Mouse (Mus musculus): Measurements from ENCODE around the gene Uvrag. TPM values are rescaled to one million over a fixed set of nuclear protein-coding genes. Genes with fewer than 3 reads are reported as not detected.

Uvrag gene
- polyA plus RNA-seq (2015; fragmentation: Nextera tagmentation; extraction: Ambion mirVana), result 14.4 and 14.8 TPM in 2 replicates

DNA sequence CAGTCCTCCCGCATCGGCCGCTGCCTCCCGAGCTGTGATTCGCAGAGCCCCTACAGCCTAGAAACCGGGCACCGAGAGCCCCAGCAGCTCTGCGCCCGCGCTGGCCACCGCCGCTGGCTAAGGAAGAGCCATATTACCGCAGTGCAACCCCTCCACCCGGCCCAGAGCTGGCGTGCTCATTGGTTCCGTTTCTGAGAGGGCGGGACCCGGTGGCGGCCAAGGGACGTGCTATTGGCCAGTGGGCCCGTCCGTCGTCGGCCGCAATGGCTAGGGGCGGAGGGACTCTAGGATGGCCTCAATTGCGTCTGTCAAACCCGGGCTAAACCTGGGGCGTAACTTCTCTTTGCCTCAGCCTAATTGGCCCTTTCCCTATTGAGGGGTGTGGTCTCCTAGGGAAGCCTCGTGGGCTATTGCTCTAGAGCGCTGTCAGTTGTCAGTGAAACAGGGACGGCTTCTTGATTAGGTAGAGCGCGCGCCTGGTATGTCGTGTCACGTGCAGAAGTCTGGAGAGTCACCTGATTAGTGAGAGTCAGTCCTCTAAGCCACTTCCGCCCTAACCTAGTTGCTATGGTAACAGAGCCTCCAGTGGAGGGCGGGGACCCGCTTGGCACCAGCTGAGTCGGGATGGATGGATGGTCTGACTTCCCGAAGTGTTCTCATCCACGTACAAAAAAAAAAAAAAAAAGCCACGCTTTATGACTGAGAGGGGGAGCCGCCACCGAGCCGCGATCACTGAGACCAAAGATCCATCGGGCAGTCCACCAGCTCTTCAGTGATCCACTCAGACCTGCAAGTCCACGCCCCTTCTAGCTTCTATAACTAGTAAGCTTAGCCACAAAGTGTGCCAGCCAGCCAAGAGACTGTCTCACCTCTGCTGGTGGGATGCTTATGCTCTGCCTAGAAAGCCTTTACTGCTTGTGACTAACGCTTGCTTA, at the start of gene Uvrag:
TSS of gene Uvrag (minus strand) at position 158 of the 935 bp plus-strand sequence.
- H3K27ac ChIP-seq (ENCODE audit: low read length), result peak within 1 kb of the TSS; percentile 91
- H3K4me3 ChIP-seq (replicated peaks; ENCODE audit: low read length), result peak within 1 kb of the TSS; percentile 65
- WGBS, result under 1% methylated on average over 51 of the region's 51 CpGs
- peak within 1 kb of the TSS; percentile 88 for H3K9ac ChIP-seq (ENCODE audit: low read length)
- peak; percentile 99 for ATAC-seq (ENCODE audit: insufficient read depth, low FRiP score)
- H3K9me3 ChIP-seq (replicated peaks; ENCODE audit: control insufficient read depth, low read length), result no peaks in the 10 kb centered on the region
- H3K36me3 ChIP-seq (ENCODE audit: control insufficient read depth, insufficient read depth, low read length), result no peaks in the 10 kb centered on the region
- H3K4me2 ChIP-seq (ENCODE audit: low read depth, low read length), result peak within 1 kb of the TSS; percentile 83
- H3K27me3 ChIP-seq (ENCODE audit: control insufficient read depth, insufficient read depth, low read length), result no peaks in the 10 kb centered on the region
- H3K4me1 ChIP-seq (ENCODE audit: control insufficient read depth, insufficient read depth, low read length), result peaks cover 11% of the 10 kb centered on the region

DNA sequence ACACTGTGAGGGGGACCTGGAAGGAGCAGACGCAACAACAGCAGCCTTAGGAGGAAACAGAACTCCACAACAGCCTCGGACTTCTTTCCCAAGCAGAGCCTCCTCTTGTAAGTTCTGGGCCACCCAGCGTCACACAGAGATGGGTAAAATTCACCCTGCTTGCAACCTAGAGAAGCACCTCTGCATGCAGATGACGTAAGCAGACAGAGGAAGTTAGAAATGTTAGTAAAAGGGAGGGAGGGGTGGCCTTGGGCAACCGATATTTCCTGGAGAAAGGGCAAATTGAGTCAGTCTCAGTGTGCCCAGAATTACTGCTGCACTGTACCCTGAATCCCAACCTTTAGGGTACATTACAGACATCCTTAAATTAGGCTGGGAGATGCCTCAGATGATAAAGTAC, 48.9 kb upstream of the Uvrag start:
- WGBS, result 71% methylated on average over 5 of the region's 5 CpGs
- H3K27me3 ChIP-seq (ENCODE audit: control insufficient read depth, insufficient read depth, low read length), result no peaks in the 10 kb centered on the region
- H3K4me2 ChIP-seq (ENCODE audit: low read depth, low read length), result no peak overlapping the region
- no peak overlapping the region for H3K9ac ChIP-seq (ENCODE audit: low read length)
- no peaks in the 10 kb centered on the region for H3K4me1 ChIP-seq (ENCODE audit: control insufficient read depth, insufficient read depth, low read length)
- H3K27ac ChIP-seq (ENCODE audit: low read length), result no peak overlapping the region
- H3K36me3 ChIP-seq (ENCODE audit: control insufficient read depth, insufficient read depth, low read length), result no peaks in the 10 kb centered on the region
- ATAC-seq (ENCODE audit: insufficient read depth, low FRiP score), result no peak
- H3K9me3 ChIP-seq (replicated peaks; ENCODE audit: control insufficient read depth, low read length), result no peaks in the 10 kb centered on the region
- H3K4me3 ChIP-seq (replicated peaks; ENCODE audit: low read length), result no peak overlapping the region

DNA sequence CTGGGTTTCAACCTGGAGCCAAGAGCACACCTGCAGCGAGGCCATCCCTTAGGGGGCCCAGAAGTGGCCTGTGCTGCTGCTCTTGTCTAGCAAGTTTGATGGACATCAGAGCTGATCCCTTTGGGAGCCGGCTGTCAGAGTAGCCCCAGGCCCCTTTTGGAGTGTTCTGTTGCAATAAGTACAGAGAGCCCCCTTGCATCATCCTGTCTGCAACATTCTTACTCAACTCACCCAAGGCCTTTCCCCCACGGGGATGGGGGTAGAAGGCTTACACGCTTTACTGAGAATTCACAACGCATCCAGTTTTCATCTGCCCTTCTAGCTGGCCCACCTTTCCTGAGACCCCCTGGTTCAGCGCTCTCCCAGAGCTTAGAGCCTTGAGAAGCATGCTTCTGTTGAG, 47.7 kb upstream of the Uvrag start:
- 81% methylated on average over 6 of the region's 6 CpGs for WGBS
- no peak for ATAC-seq (ENCODE audit: insufficient read depth, low FRiP score)
- Histone ChIP-seq H3K27me3 (ENCODE audit: control insufficient read depth, insufficient read depth, low read length) (no peaks in the 10 kb centered on the region), H3K4me1 (ENCODE audit: control insufficient read depth, insufficient read depth, low read length) (peaks cover 3% of the 10 kb centered on the region; the same call in 1 of the 2 replicates), H3K9ac (ENCODE audit: low read length) (no peak overlapping the region), H3K9me3 (replicated peaks; ENCODE audit: control insufficient read depth, low read length) (no peaks in the 10 kb centered on the region), H3K36me3 (ENCODE audit: control insufficient read depth, insufficient read depth, low read length) (no peaks in the 10 kb centered on the region), H3K4me3 (replicated peaks; ENCODE audit: low read length) (no peak overlapping the region), H3K4me2 (ENCODE audit: low read depth, low read length) (no peak overlapping the region), H3K27ac (ENCODE audit: low read length) (no peak overlapping the region)

- 74% methylated on average over 5 of the region's 5 CpGs for WGBS
- Histone ChIP-seq H3K9ac (ENCODE audit: low read length) (no peak overlapping the region), H3K4me3 (replicated peaks; ENCODE audit: low read length) (no peak overlapping the region), H3K4me2 (ENCODE audit: low read depth, low read length) (no peak overlapping the region), H3K36me3 (ENCODE audit: control insufficient read depth, insufficient read depth, low read length) (no peaks in the 10 kb centered on the region), H3K27ac (ENCODE audit: low read length) (no peak overlapping the region), H3K9me3 (replicated peaks; ENCODE audit: control insufficient read depth, low read length) (no peaks in the 10 kb centered on the region), H3K4me1 (ENCODE audit: control insufficient read depth, insufficient read depth, low read length) (peaks cover 6% of the 10 kb centered on the region; the same call in 1 of the 2 replicates), H3K27me3 (ENCODE audit: control insufficient read depth, insufficient read depth, low read length) (no peaks in the 10 kb centered on the region)
- ATAC-seq (ENCODE audit: insufficient read depth, low FRiP score), result no peak
These were observed 46.5 kb upstream of the Uvrag start for GRCm38 (mm10) chr7:99187451-99187850.

- Histone ChIP-seq H3K4me1 (ENCODE audit: control insufficient read depth, insufficient read depth, low read length) (peaks cover 14% of the 10 kb centered on the region), H3K27ac (ENCODE audit: low read length) (no peak overlapping the region), H3K36me3 (ENCODE audit: control insufficient read depth, insufficient read depth, low read length) (no peaks in the 10 kb centered on the region), H3K4me2 (ENCODE audit: low read depth, low read length) (no peak overlapping the region), H3K9me3 (replicated peaks; ENCODE audit: control insufficient read depth, low read length) (no peaks in the 10 kb centered on the region), H3K4me3 (replicated peaks; ENCODE audit: low read length) (no peak overlapping the region), H3K27me3 (ENCODE audit: control insufficient read depth, insufficient read depth, low read length) (no peaks in the 10 kb centered on the region), H3K9ac (ENCODE audit: low read length) (no peak overlapping the region)
- WGBS, result 84% methylated on average over 3 of the region's 3 CpGs
- ATAC-seq (ENCODE audit: insufficient read depth, low FRiP score), result no peak
These were observed 44.5 kb upstream of the Uvrag start for GRCm38 (mm10) chr7:99185405-99185804.

DNA sequence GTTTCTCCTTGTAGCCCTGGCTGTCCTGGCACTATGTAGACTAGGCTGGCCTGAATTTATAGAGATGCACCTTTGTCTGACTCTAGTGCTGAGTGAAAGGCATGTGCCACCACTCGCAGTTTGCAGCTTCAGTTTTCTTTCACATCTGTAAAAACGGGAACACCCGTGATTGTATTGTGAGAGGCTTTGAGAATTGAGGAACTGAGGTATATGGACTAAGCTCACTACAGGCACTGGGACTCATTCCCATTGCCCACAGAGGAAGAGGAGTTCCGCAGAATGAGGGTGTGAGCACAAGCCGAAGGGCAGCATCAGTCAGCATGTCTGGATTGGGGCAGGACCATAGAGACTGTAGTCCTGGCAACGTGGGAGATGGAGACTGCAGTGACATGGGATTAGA, 42.8 kb upstream of the Uvrag start:
- no peaks in the 10 kb centered on the region for H3K9me3 ChIP-seq (replicated peaks; ENCODE audit: control insufficient read depth, low read length)
- peak overlapping the region; percentile 95; the same call in 1 of the 2 replicates for H3K9ac ChIP-seq (ENCODE audit: low read length)
- no peak overlapping the region for H3K4me3 ChIP-seq (replicated peaks; ENCODE audit: low read length)
- H3K27ac ChIP-seq (ENCODE audit: low read length), result peak overlapping the region; percentile 51; the same call in 1 of the 2 replicates
- peak overlapping the region; percentile 97; the same call in 1 of the 2 replicates for H3K4me2 ChIP-seq (ENCODE audit: low read depth, low read length)
- WGBS, result 72% methylated on average over 6 of the region's 6 CpGs
- no peak for ATAC-seq (ENCODE audit: insufficient read depth, low FRiP score)
- H3K27me3 ChIP-seq (ENCODE audit: control insufficient read depth, insufficient read depth, low read length), result no peaks in the 10 kb centered on the region
- peaks cover 14% of the 10 kb centered on the region for H3K4me1 ChIP-seq (ENCODE audit: control insufficient read depth, insufficient read depth, low read length)
- no peaks in the 10 kb centered on the region for H3K36me3 ChIP-seq (ENCODE audit: control insufficient read depth, insufficient read depth, low read length)

DNA sequence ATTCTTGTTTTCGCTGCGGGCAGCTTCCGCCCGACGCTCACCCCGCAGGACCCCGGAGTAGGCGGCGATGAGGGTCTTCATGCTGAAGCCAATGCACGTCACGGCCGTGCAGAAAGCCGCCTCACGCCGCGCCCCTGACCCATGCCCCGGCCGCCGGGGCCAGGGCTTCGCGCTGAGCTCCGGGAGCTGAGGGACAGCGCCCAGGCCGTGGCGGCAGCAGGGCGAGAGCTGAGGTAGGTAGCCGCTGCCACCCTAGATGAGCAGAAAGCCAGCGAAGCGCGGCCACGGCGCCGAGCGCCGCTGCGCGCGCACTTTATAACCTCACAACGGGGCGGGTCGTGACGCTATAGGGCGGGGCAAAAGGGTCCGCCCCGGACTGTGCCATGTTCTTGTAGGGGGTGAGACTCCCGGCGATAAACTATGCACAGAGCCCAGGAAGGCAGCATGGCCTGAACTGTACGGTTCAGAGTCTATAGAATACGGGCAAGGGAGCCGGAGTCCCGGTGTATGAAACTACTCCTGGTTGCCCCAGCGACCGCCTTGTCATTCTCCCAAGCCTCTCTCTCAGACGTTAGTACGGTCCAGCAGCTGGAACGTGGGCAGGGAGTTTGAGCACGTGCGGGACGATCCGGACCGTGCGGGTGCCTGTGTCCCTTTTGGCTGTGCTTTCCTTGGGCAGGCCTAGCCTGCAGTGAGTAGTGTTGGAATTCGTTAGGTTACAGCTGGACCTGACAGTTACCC, 41.7 kb upstream of the Uvrag start, which contains the start of gene Dgat2:
TSS of gene Dgat2 (minus strand) at position 288 of the 741 bp plus-strand sequence.
- under 1% methylated on average over 63 of the region's 63 CpGs for WGBS
- ATAC-seq (ENCODE audit: insufficient read depth, low FRiP score), result peak; percentile 94
- Histone ChIP-seq H3K9me3 (replicated peaks; ENCODE audit: control insufficient read depth, low read length) (no peaks in the 10 kb centered on the region), H3K9ac (ENCODE audit: low read length) (peak within 1 kb of the TSS; percentile 95), H3K36me3 (ENCODE audit: control insufficient read depth, insufficient read depth, low read length) (no peaks in the 10 kb centered on the region), H3K27ac (ENCODE audit: low read length) (peak within 1 kb of the TSS; percentile 89), H3K4me1 (ENCODE audit: control insufficient read depth, insufficient read depth, low read length) (peaks cover 14% of the 10 kb centered on the region), H3K4me3 (replicated peaks; ENCODE audit: low read length) (peak within 1 kb of the TSS; percentile 83), H3K27me3 (ENCODE audit: control insufficient read depth, insufficient read depth, low read length) (no peaks in the 10 kb centered on the region), H3K4me2 (ENCODE audit: low read depth, low read length) (peak within 1 kb of the TSS; percentile 97)

- peak overlapping the region; percentile 83 for H3K4me3 ChIP-seq (replicated peaks; ENCODE audit: low read length)
- 24% methylated on average over 14 of the region's 14 CpGs for WGBS
- H3K9ac ChIP-seq (ENCODE audit: low read length), result peak overlapping the region; percentile 95
- peak overlapping the region; percentile 59; the same call in 1 of the 2 replicates for H3K27ac ChIP-seq (ENCODE audit: low read length)
- peaks cover 14% of the 10 kb centered on the region for H3K4me1 ChIP-seq (ENCODE audit: control insufficient read depth, insufficient read depth, low read length)
- H3K4me2 ChIP-seq (ENCODE audit: low read depth, low read length), result peak overlapping the region; percentile 97
- no peaks in the 10 kb centered on the region for H3K27me3 ChIP-seq (ENCODE audit: control insufficient read depth, insufficient read depth, low read length)
- no peaks in the 10 kb centered on the region for H3K36me3 ChIP-seq (ENCODE audit: control insufficient read depth, insufficient read depth, low read length)
- H3K9me3 ChIP-seq (replicated peaks; ENCODE audit: control insufficient read depth, low read length), result no peaks in the 10 kb centered on the region
- peak; percentile 2; the same call in 1 of the 2 replicates for ATAC-seq (ENCODE audit: insufficient read depth, low FRiP score)
These were observed 40.9 kb upstream of the Uvrag start for GRCm38 (mm10) chr7:99181619-99182431.
